Mouse (Mus musculus) stomach, embryonic 14.5 days (tissue): Measurements from ENCODE around the gene Rps18. TPM values are rescaled to one million over a fixed set of nuclear protein-coding genes. Genes with fewer than 3 reads are reported as not detected.
A peak's percentile ranks its signal among the peaks of the same experiment; 100 is the strongest.
"Not testable (repeated sequence)": the region's sequence is repeated elsewhere in the genome, so short reads cannot be mapped to it uniquely, and the experiment has no call there.

ENCODE experiments used
- ATAC-seq: fragments of 200-750 bp; cut with Nextera tagmentation; 2 replicates; pipeline ENCODE4 v1.8.0; 2017; ENCODE audit warnings: low read depth, moderate TSS enrichment; ENCODE audit not compliant: insufficient number of reproducible peaks, insufficient read depth, low FRiP score
- H3K27ac ChIP-seq: fragments of 300-500 bp; sonication (generic); 2 replicates; pipeline ENCODE4 v1.5.1; 2014; ENCODE audit warnings: mild to moderate bottlenecking, low read length, moderate library complexity, mixed read lengths
- H3K27me3 ChIP-seq: fragments of 300-500 bp; sonication (generic); 2 replicates; pipeline ENCODE4 v1.6.1; 2014; ENCODE audit warnings: low read length, control low read depth, mixed read lengths; ENCODE audit not compliant: control insufficient read depth, insufficient read depth
- H3K36me3 ChIP-seq: fragments of 300-500 bp; sonication (generic); 2 replicates; pipeline ENCODE4 v1.6.1; 2014; ENCODE audit warnings: mild to moderate bottlenecking, control low read depth, low read length, moderate library complexity, mixed read lengths; ENCODE audit not compliant: control insufficient read depth, insufficient read depth
- H3K4me1 ChIP-seq: fragments of 300-500 bp; sonication (generic); 2 replicates; pipeline ENCODE4 v1.6.1; 2014; ENCODE audit warnings: low read length, control low read depth, mixed read lengths; ENCODE audit not compliant: control insufficient read depth, insufficient read depth
- H3K4me2 ChIP-seq: fragments of 300-500 bp; sonication (generic); replicated peaks from 2 replicates; pipeline ENCODE4 v1.6.1; 2014; ENCODE audit warnings: low read depth, low read length, control low read depth
- H3K4me3 ChIP-seq: fragments of 300-500 bp; sonication (generic); 2 replicates; pipeline ENCODE4 v1.5.1; 2014; ENCODE audit warnings: low read depth, low read length, control low read depth
- H3K9ac ChIP-seq: fragments of 300-500 bp; sonication (generic); replicated peaks from 2 replicates; pipeline ENCODE4 v1.6.1; 2014; ENCODE audit warnings: low read depth, mild to moderate bottlenecking, control low read depth, low read length, moderate library complexity, mixed read lengths
- H3K9me3 ChIP-seq: fragments of 300-500 bp; sonication (generic); 2 replicates; pipeline ENCODE4 v1.6.1; 2016; ENCODE audit warnings: low read depth, low read length, control low read depth; ENCODE audit not compliant: control insufficient read depth
- WGBS: fragments of 180-500 bp; shearing (Covaris S2); extraction: QIAGEN DNeasy Blood & Tissue Kit; methylation state at CpG from one replicate; pipeline ENCODE4 v1.1.7; 2014; 5-methylcytosine and 5-hydroxymethylcytosine counted together
- polyA plus RNA-seq: library from polyadenylated mRNA; unstranded; fragments of >200 nt; fragmentation: Nextera tagmentation; extraction: Ambion mirVana; gene quantifications from 2 replicates; pipeline ENCODE4 v1.2.1, GENCODE M21; 2014

Rps18 gene
- polyA plus RNA-seq, 1 experiment from 2014 or later: 2,164 TPM

DNA sequence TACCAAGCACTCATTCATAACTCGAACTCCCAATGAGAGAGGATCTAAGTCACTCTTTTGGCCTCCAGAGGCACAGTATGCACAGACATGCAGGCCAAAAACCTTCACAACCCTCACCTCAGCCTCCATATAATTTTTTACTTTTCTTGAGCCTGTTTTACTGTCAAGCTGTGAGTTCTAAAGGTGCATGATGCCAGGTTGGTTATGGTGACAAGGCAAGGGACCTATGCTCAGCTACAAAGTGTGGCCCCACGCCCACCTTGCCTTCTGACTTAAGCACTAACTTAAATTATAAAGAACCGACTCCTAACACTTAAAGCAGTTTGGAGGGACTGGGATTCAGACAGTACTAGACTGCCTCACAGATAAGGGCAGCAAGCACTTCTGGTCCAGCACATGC lies 2.5 kb downstream of the Rps18 start:
- H3K4me3 ChIP-seq: no peak overlapping the region; the same call in 1 of the 2 replicates
- no peak for ATAC-seq

DNA sequence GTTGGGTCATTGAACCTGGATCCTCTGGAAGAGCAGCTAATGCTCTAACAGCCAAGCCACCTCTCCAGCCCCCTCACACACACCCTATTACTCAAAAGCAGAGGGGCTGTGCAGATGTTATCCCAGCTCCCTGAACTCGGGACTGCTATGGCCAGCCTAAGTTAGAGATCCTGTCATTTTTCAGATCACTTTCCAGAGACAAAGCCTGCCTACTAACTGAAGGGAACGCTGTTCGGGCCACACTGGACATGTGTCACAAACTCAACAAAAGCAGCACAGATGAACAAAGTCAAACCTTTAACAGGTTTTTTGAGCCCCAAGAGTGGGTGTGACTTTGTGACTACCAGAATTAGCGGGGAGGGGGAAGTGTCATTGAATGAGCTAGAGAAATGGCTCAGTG lies 2.9 kb downstream of the Rps18 start:
- Histone ChIP-seq H3K9ac (no peak overlapping the region; the same call in 1 of the 2 replicates), H3K27ac (no peak overlapping the region), H3K4me1 (peaks cover 39% of the 10 kb centered on the region; the same call in 1 of the 2 replicates), H3K4me3 (no peak overlapping the region), H3K27me3 (no peaks in the 10 kb centered on the region), H3K4me2 (no peak overlapping the region), H3K9me3 (no peaks in the 10 kb centered on the region), H3K36me3 (peaks cover 31% of the 10 kb centered on the region)
- no peak for ATAC-seq
- 78% methylated on average over 4 of the region's 4 CpGs for WGBS

More for the DNA sequence above, 2.5 kb downstream of the Rps18 start:
- Histone ChIP-seq H3K27me3 (no peaks in the 10 kb centered on the region), H3K9ac (0 out of 2 replicates have a peak overlapping the region, but pooled peaks have one; percentile 6), H3K4me1 (peaks cover 39% of the 10 kb centered on the region; the same call in 1 of the 2 replicates), H3K36me3 (peaks cover 31% of the 10 kb centered on the region), H3K27ac (no peak overlapping the region), H3K4me2 (0 out of 2 replicates have a peak overlapping the region, but pooled peaks have one; percentile 100), H3K9me3 (no peaks in the 10 kb centered on the region)
- 79% methylated on average over 3 of the region's 3 CpGs for WGBS

DNA sequence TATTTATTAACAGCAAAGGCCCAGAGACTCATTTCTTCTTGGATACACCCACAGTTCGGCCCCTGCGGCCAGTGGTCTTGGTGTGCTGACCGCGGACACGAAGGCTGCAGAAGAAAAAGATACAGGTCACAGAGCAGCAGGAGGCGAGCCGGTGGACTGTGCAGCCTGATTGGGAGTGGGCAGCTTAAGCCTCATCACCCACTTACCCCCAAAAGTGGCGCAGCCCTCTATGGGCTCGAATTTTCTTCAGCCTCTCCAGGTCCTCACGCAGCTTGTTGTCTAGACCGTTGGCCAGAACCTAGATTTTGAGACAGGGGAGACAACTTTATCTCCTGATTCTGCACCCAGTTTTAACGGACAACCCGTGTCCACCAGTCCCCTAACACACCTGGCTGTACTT lies 3.8 kb downstream of the Rps18 start:
- peaks cover 31% of the 10 kb centered on the region for H3K36me3 ChIP-seq
- H3K27ac ChIP-seq: peak overlapping the region; percentile 86; the same call in 1 of the 2 replicates

DNA sequence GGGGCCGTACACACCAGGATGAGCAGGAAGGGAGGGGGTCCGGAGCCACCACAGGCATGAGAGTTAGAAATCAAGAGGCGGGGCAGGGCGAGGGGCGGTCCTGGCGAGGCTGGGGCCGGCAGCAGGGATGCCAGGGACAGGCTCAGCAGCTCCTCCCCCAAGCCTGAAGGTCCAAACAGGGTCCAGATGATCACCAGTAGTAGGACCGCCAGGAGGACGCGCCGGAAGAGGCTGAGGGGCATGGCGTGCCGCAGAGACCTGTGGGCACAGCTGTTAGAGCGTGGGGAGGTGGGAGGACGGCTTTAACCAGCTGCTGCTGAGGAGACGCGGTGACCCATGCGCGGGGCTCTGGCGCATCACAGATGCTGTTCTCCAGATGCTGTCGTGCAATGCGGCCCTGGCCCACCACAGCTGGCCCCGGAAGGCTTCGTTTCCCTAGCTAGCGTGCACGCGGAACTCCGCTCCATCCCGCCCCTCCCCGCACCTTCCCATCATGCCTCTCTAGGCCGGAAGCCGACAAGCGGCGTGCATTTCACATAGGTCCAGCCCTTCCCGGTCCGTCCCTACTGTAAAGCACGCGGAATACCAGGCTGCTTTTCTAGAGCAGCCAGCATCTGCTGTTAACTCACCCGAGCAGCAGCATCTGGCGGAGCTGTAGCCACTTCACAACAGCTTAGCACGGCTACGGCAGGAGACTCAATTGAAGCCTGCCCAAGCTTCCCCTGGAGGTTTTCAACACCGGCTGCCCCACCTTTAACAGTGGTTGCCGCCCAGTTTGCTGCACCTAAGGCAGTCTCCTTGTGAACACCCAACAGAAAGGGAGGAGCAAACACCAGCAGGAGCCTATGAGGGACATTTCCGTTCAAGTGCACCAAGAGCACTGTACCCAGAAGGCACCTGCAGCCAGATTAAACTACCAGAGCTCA lies 4.5 kb downstream of the Rps18 start, which contains the start of gene B3galt4:
TSS of gene B3galt4 (minus strand) at position 468 of the 926 bp plus-strand sequence.
- Histone ChIP-seq H3K9me3 (no peaks in the 10 kb centered on the region), H3K36me3 (peaks cover 36% of the 10 kb centered on the region)
- ATAC-seq: peak; percentile 83

More for the DNA sequence above, 3.8 kb downstream of the Rps18 start:
- not testable (repeated sequence) for H3K4me3 ChIP-seq, H3K9me3 ChIP-seq, H3K27me3 ChIP-seq, ATAC-seq
- Histone ChIP-seq H3K4me1 (peaks cover 39% of the 10 kb centered on the region; the same call in 1 of the 2 replicates), H3K9ac (peak overlapping the region; percentile 53; the same call in 1 of the 2 replicates), H3K4me2 (peak overlapping the region; percentile 83)
- 72% methylated on average over 13 of the region's 13 CpGs for WGBS

DNA sequence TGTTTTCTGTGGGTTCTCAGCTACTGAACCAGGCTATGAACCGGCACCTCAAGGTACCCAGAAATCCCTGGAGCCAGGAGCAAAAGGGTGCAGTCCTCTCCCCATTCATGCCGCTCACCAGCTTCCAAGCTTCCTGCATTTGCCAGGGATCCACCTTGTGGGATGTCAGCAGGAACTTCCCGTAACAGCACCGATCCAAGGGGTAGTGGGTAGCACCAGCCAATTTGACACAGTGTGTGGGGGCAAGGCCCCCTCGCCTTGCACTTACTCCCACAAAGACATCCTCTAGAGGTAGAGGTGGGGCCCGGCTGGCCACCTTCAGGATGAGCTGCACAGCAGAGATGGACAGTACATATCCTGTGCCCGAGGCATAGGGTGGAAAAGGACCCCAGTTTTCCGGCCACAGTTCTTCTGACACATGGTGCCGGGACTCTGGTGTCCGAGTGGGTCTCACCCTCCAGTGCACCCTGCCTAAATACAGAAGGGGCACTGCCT lies 5.6 kb downstream of the Rps18 start:
- H3K4me1 ChIP-seq: peaks cover 34% of the 10 kb centered on the region; the same call in 1 of the 2 replicates
- H3K9ac ChIP-seq: no peak overlapping the region
- H3K4me3 ChIP-seq: peak overlapping the region; percentile 41
- ATAC-seq: no peak
- WGBS: 72% methylated on average over 10 of the region's 10 CpGs
- peak overlapping the region; percentile 83 for H3K4me2 ChIP-seq
- H3K27me3 ChIP-seq: no peaks in the 10 kb centered on the region
- no peak overlapping the region for H3K27ac ChIP-seq
- H3K36me3 ChIP-seq: peaks cover 37% of the 10 kb centered on the region
- no peaks in the 10 kb centered on the region for H3K9me3 ChIP-seq

More for the DNA sequence above, 4.5 kb downstream of the Rps18 start, which contains the start of gene B3galt4:
- WGBS: under 1% methylated on average over 45 of the region's 45 CpGs
- H3K27ac ChIP-seq: peak within 1 kb of the TSS; percentile 86
- H3K4me3 ChIP-seq: peak within 1 kb of the TSS; percentile 41
- H3K4me2 ChIP-seq: peak within 1 kb of the TSS; percentile 83
- H3K27me3 ChIP-seq: no peaks in the 10 kb centered on the region
- H3K4me1 ChIP-seq: peaks cover 34% of the 10 kb centered on the region; the same call in 1 of the 2 replicates
- H3K9ac ChIP-seq: peak within 1 kb of the TSS; percentile 53

DNA sequence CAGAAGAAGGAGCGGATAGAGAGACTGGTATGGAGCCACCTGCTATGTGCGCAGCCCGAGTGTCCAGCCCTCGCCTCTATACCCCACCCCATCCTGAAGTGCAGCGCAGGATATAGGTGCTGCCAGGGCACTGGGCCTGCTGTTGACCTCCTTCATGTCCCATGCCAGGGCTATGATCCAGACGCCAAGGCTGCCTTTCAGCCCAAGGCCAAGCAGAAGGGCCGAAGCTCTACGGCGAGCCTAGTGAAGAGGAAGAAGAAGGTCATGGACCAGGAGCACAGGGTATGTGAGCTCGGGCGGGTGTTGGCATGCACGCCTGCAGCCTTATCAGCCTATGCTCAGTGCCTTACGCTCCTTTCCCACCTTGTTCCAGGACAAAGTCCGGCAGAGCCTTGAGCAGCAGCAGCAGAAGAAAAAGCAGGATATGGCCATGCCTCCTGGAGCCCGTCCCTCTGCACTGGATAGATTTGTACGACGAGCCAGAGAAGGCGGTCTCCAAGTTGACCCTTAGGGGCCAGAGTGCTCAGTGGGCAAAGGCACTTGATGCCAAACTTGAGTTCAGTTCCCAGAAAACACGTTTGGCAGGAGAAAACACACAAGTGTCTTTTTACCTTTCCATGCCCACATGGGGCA lies 6.8 kb downstream of the Rps18 start:
- no peak overlapping the region for H3K9ac ChIP-seq
- H3K4me2 ChIP-seq: no peak overlapping the region
- H3K9me3 ChIP-seq: no peaks in the 10 kb centered on the region
- H3K4me1 ChIP-seq: peaks cover 28% of the 10 kb centered on the region; the same call in 1 of the 2 replicates
- H3K4me3 ChIP-seq: no peak overlapping the region
- ATAC-seq: no peak
- no peaks in the 10 kb centered on the region for H3K27me3 ChIP-seq
- no peak overlapping the region for H3K27ac ChIP-seq
- 84% methylated on average over 19 of the region's 19 CpGs for WGBS
- H3K36me3 ChIP-seq: peaks cover 44% of the 10 kb centered on the region

DNA sequence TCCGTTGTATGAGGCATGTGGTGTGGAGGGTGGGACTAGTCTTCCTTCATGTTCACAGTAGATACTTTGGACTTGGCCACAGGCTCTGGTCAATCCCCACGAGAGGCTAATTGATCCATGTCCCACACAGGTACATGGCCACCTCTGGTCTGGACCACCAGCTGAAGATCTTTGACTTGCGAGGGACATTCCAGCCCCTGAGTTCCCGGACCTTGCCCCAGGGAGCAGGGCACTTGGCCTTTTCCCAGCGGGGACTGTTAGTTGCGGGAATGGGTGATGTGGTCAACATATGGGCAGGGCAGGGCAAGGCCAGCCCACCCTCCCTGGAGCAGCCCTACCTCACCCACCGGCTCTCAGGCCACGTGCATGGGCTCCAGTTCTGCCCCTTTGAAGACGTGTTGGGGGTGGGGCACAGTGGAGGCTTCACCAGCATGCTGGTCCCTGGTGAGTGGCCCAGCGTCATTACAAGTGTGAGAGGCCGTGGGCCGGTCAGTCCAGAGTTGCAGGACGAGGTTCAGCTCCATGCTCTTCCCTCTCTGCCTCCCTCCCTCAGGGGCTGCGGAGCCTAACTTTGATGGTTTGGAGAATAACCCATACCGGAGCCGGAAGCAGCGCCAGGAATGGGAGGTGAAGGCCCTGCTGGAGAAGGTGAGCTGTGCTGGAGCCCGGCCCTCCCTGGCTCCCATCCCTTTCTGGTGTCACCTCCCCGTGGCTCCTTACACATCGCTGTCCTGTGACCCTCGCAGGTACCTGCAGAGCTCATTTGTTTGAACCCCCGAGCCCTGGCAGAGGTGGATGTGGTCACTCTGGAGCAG lies 7.5 kb downstream of the Rps18 start:
- H3K27ac ChIP-seq: no peak overlapping the region

More for the DNA sequence above, 7.5 kb downstream of the Rps18 start:
- Histone ChIP-seq H3K4me3 (no peak overlapping the region), H3K36me3 (peaks cover 46% of the 10 kb centered on the region), H3K4me2 (no peak overlapping the region), H3K9ac (no peak overlapping the region), H3K9me3 (no peaks in the 10 kb centered on the region), H3K4me1 (peaks cover 21% of the 10 kb centered on the region; the same call in 1 of the 2 replicates), H3K27me3 (no peaks in the 10 kb centered on the region)
- WGBS: 85% methylated on average over 22 of the region's 22 CpGs
- no peak for ATAC-seq
